Mouse (Mus musculus): ENCODE results near the gene Clca3a2. TPM values are rescaled to one million over a fixed set of nuclear protein-coding genes. Genes with fewer than 3 reads are reported as not detected.
A peak's percentile ranks its signal among the peaks of the same experiment; 100 is the strongest.
"Not testable (repeated sequence)": the region's sequence is repeated elsewhere in the genome, so short reads cannot be mapped to it uniquely, and the experiment has no call there.

Gene Clca3a2
- under 1 TPM; 0.15 to 0.57 TPM for total RNA-seq (2021)

DNA sequence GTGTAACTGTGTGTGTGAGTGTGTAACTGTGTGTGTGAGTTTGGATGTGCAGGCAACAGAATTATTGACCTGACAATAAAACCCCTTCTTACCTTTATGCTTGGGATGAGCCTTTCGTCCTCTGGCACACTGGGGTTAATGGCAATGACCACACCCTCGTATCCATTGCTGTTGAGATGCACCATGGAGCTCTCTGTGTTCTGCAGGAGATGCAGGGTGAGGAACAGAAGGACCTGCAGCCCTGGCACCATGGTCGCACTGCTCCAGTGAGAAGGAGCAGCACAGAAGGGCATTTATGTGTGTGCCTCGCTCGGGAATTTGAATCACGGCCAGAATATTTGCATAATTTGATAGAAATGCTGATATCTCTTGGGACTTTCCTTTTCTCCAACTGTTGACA lies at the start of gene Clca3a2:
Gene Clca3a2 (minus strand): TSS at position 276 of the 400 bp plus-strand sequence.
- not testable (repeated sequence) for DNase-seq (ENCODE audit: low spot score in 2 of 2)
- intact Hi-C loops (cut with DNase I), result loop anchor here (10.0 kb wide), 1 partner anchor 64 kb away; no protein-coding TSS in a partner anchor

DNA sequence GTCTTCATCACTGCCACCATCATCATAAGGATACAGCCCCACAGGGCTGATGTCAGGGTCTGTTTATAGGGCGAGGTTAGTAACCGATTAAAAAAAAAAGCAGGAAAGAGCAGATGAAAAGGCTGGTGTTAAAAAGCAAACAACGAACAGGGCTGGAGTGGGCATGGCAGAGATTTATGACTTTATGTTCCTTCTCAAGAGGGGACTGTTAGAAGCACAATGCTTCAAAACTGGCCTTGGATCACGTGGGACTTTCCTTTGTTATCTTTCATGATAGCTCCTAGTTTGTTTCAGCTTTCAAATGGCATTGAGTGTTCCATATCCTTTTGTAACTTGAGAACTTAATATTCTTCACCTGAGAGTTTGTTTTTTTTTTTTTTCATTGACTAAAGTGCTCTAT lies 30.3 kb upstream of the Clca3a2 start:
- intact Hi-C loops (cut with DNase I), result no loop called here
- DNase-seq (ENCODE audit: low spot score in 2 of 2), result no peak

DNA sequence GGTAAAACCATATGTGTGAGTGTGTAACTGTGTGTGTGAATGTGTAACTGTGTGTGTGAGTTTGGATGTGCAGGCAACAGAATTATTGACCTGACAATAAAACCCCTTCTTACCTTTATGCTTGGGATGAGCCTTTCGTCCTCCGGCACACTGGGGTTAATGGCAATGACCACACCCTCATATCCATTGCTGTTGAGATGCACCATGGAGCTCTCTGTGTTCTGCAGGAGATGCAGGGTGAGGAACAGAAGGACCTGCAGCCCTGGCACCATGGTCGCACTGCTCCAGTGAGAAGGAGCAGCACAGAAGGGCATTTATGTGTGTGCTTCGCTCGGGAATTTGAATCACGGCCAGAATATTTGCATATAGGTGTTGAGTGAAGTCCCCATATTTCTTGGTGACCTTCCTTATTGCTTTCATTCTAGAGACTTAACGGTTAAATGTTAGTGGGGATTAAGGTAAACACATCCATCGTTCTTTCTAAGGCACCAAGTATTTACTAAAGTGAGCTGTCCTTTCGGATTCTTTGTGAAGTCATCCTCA lies 29.8 kb upstream of the Clca3a2 start, which contains the start of gene Clca3b:
Gene Clca3b (minus strand): TSS at position 344 of the 543 bp plus-strand sequence.
- intact Hi-C loops (cut with DNase I); DNase-seq (ENCODE audit: low spot score in 2 of 2): not testable (repeated sequence)

DNA sequence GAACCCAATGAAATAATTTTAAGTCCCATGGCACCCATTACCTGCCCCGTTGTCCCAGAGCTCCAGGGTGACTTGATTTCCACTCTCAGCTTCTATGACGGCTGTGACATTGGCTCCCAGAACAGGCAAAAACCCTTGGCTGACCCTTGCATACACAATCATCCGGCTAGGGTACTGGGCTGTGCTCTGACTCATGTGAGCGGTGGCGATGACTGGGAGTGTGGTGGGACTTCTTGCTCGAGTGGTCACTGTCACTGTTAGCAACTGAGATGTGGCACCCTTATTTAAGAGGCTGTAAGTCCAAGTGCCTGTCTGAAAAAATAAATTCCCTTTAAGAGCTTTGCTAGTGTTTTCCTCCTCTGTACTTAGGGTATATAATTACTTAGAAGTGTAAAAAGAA lies 8.0 kb upstream of the Clca3a2 start:
- no peak for DNase-seq (ENCODE audit: low spot score in 2 of 2)
- intact Hi-C loops (cut with DNase I), result loop anchor here (10.0 kb wide), 2 partner anchors 198 to 298 kb away; no protein-coding TSS in a partner anchor

DNA sequence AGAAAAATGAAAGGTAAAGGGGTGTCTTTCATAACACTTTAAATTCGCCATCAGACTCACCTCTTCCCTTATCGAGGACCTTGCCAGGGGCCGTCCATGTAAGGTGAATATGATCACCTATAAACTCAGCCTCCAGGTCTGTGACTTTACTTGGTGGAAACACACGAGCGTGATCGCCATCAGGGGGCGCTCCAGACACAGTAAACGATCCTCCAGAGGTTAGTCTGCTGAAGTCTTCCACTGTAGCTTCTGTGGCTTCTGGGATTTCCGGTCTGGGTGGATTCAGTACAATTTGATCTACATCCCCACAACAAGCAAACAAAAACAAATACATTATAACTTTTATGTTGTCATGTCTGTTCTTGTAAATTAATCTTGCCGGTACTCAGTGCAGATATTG lies 5.9 kb upstream of the Clca3a2 start:
- peak; percentile 75 to 79 for DNase-seq (ENCODE audit: low spot score in 2 of 2)
- intact Hi-C loops (cut with DNase I), result loop anchor here (10.0 kb wide), 2 partner anchors 200 to 300 kb away; no protein-coding TSS in a partner anchor

DNA sequence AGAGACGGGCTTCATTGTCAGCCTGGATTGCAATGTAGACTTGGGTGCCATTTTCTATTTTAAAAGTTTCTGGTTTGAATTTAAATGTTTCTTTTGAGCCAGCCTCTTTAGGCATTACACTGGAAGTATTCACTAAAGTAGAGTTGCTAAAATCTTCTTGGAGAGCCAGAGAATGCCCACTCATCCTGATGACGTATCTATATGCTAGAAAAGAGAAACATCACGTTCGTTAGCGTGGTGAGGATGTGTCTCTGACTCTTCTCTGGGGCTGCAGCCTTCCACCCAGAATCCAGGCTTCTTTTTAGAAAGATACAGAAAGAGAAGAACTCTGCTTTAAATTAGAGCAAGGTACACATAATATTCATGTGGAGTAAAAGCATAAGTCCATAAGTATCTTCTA lies 4.0 kb upstream of the Clca3a2 start:
- intact Hi-C loops (cut with DNase I), result loop anchor here (10.0 kb wide), 2 partner anchors 201 to 301 kb away; no protein-coding TSS in a partner anchor
- no peak for DNase-seq (ENCODE audit: low spot score in 2 of 2)

DNA sequence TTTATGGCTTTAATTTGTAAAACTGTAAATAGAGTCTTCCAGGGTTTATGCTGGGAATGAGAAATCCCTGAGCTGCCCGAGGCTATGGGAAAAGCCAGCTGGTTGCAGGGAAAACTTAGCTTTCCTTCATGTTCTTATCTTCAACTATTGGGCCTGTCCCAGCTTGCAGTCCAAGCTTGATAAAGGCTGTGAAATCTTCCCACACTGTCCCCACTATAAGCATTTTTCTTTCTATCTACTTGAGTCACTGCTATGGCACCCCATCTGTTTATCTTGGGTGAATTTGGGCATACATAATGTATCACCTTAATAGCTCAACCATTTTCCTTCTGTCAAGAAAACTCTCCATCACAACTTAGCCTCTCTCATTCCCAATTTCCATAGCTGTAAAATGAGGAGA lies 1.3 kb upstream of the Clca3a2 start:
- intact Hi-C loops (cut with DNase I), result loop anchor here (10.0 kb wide), 2 partner anchors 204 to 304 kb away; no protein-coding TSS in a partner anchor
- no peak for DNase-seq (ENCODE audit: low spot score in 2 of 2)

DNA sequence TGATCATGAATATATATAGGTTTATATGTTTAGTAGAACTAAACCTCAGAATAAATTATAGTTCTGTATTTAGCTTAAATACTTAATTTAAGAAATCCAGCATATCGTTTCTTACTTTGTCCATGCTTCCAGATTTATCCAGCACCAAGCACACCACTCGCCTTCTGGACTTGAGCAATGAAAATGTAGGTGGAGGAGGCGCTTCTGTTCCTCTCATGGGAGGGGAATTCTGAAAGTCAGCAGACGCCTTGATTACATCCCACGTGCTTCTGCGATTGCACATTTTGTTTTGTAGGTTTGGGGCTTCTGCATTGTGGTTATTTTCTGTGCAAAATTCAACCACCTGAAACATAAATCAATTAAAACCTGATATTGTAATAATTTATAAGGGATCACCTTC lies 6.0 kb downstream of the Clca3a2 start:
- intact Hi-C loops (cut with DNase I), result loop anchor here (10.0 kb wide), 1 partner anchor 59 kb away; no protein-coding TSS in a partner anchor
- DNase-seq (ENCODE audit: low spot score in 2 of 2), result not testable (repeated sequence)

DNA sequence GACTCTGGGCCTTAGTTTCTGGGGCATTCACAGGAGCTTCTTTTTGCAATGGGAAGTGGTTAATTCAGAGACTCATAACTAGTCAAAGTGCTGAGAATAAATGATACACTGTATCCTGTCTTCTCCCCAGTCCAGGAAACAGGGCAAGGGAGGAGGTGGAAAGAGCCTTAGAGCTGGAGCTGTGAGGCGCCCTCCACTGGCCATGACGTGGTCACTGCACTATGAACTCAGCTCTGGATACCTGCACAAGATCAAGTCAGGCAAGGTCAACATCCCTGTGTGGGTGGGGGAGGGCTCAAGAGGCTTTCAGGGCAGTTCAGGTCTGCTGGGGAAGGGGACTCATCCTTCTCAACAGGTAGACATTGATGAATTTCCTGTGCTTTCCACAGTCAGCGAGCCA lies 7.5 kb downstream of the Clca3a2 start:
- no peak for DNase-seq (ENCODE audit: low spot score in 2 of 2)
- intact Hi-C loops (cut with DNase I), result loop anchor here (10.0 kb wide), 1 partner anchor 57 kb away; no protein-coding TSS in a partner anchor

DNA sequence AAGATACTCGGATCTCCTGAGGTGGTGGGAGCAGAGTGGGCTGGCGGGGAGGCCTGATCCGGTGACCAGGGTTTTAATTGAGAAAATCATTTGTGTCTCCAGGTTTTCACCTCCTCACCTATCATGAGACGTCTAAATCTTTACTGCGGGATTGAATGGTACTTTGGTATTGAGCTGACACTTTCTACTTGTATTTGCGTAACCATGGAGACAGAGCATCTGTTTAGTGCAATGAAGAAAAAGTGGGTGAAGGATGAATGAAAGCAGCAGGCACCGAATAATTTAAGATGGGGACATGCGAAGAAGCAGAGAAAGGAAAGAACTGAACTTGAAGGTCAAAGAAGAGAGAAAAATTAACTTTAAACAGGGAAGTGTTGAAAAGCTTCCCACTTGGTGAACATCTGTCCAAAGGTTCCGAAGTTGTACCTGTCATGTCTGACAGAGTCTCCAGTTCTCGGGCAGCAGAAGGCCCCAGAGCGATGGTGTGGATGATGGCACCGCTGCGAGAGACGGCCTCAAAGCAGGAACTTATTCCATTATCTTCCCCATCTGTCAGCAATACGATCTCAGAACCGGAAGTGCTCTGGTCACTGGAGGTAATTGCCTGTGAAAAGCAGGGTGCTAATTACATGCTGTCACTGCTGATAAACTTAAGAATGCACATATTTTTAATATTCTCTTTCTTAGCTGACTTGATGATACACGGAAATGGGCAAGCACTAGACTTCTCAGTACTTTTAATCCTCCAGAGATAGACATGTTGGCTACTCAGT lies 11.0 kb downstream of the Clca3a2 start:
- intact Hi-C loops (cut with DNase I); DNase-seq (ENCODE audit: low spot score in 2 of 2): not testable (repeated sequence)

DNA sequence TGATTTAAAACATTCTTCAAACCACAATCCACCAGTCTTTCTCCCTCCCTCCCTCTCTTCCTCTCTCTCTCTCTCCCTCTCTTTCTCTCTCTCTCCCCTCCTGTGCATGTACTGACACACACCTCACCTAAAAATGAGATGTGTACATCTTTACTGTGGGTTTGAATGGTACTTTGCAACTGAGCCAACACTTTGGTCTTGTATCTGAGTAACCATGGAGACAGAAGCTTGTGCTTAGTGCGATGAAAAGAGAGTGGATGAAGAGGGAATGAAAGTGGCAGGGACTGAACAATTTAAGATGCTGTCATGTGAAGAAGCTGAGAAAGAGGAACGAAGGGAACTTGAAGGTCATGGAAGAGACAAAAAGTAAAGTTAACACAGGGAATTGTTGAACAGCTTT lies 12.7 kb downstream of the Clca3a2 start:
- intact Hi-C loops (cut with DNase I); DNase-seq (ENCODE audit: low spot score in 2 of 2): not testable (repeated sequence)

DNA sequence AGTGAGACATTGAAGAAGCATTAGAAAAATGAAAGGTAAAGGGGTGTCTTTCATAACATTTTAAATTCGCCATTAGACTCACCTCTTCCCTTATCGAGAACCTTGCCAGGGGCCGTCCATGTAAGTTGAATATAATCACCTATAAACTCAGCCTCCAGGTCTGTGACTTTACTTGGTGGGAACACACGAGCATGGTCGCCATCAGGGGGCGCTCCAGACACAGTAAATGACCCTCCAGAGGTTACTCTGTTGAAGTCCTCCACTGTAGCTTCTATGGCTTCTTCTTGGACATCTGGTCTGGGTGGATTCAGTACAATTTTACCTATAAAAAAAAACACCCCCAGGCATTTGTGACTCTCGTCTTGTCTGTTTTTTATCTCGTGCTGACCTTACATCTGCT lies 17.4 kb downstream of the Clca3a2 start:
- DNase-seq (ENCODE audit: low spot score in 2 of 2), result no peak

DNA sequence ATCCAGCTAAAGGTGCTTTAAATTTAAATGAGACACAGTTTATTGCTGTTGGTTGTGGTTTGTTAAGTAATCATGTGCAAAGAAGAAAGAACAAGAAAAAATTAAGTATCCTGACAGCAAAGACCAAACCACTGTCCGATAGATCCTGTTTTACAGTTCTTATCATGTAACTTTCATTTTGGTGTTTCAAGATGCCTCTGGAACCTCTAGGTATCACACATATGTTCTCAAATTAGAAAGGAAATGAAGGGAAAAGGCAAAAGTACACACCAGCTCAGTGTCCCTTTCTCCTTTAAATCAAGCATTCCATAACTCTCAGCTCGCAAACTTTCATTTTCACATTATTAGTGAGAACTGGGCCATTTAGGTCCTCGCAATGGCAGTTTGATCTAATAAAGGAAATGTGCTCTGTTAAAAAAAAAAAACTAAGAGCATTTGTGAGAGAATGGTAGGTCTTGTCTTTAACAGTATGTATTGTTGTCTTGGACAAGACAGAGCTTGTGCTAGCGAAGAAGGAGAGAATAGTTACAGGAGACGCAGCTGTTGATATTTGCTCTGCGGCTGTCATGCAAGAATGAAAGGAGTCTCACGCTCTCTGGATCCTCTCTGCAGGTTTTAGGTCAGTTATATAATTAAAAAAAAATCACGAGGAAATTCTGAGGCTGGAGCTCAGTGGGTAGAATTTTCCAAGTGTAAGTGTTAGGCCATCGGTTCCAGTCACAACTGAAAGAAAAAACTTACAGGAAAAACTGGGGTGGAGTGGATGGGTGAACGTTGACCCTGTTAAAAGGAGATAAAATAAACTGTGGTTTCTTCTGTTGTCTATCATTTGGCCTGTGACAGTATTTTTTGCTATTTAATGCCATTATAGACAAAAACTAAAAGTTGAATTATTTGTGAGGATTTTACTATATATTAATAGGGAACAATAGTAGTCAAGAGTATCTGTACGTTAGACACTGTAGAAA lies 33.8 kb downstream of the Clca3a2 start:
- DNase-seq (ENCODE audit: low spot score in 2 of 2), result no peak
- intact Hi-C loops (cut with DNase I), result no loop called here

More for the DNA sequence above, 17.4 kb downstream of the Clca3a2 start:
- intact Hi-C loops (cut with DNase I), result no loop called here

DNA sequence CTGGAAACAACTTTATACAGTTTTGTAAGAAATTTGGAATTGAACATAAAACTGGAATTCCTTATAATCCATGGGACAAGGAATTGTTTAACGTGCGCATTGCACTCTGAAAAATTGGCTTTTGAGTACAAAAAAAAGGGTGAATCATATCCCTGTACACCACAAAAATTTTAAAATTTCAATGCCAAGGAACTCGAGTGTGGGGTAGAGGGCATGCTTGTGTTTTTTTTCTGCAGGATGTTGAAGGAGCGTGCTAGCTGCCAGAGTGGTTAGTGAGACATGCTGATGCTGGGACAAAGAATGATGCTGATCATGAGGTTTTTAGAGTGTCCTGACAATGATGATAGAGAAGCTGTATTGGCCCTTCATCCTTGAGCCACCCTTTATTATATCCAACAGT lies 54.1 kb downstream of the Clca3a2 start:
- no peak for DNase-seq (ENCODE audit: low spot score in 2 of 2)
- intact Hi-C loops (cut with DNase I), result no loop called here

DNA sequence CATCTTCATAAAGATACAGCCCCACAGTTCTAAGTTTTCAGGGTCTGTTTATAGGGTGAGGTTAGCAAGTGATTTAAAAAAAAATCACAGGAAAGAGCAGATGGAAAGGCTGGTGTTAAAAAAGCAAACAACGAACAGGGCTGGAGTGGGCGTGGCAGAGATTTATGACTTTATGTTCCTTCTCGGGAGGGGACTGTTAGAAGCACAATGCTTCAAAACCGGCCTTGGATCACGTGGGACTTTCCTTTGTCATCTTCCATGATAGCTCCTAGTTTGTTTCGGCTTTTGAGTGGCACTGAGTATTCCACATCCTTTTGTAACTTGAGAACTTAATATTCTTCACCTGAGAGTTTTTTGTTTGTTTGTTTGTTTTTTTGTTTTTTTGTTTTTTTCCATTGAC lies 57.8 kb downstream of the Clca3a2 start:
- intact Hi-C loops (cut with DNase I), result no loop called here
- no peak for DNase-seq (ENCODE audit: low spot score in 2 of 2)

DNA sequence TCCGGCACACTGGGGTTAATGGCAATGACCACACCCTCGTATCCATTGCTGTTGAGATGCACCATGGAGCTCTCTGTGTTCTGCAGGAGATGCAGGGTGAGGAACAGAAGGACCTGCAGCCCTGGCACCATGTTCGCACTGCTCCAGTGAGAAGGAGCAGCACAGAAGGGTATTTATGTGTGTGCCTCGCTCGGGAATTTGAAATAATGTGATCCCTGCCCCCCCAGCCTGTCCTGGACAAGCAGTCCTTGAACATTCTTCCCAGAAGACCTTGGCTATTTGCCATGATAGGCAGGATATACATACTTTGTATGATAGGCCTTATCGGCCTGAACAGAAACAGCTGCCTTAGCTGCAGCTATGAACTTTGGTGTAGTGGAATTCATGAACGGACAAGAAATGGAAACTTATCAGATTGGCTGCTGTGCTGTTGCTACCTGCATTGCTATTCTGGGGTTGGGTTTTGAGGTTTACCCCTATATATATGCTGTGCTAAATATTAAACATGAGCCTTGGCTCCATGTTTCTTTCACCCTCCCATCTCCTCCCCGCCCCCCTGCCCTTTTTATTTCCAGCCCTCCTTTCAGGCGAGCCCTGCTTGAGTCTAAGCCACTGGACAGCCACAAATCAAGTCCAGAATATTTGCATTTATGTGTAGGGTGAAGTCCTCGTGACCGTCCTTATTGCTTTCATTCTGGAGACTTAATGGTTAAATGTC lies 58.5 kb downstream of the Clca3a2 start, which contains the start of gene Clca3a1:
Gene Clca3a1 (minus strand): TSS at position 386 of the 718 bp plus-strand sequence.
- intact Hi-C loops (cut with DNase I), result no loop called here
- DNase-seq (ENCODE audit: low spot score in 2 of 2), result no peak

DNA sequence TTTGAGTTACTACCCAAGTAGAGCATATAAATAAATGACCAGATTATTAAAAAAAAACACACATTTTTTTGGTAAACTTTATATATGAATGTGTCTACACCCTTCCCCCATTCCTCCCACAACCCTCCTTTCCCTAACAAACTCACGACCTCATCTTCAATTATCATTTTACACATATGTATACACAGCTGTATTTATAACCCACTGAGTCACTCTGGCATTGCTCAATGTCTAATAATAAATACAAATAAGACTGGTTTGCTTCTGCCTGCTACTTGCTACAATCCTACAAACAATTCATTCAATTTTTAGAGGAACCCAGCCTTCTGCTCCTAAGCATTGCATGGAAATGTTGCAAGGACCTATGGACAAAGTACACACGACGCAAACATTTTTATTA lies 59.6 kb downstream of the Clca3a2 start:
- intact Hi-C loops (cut with DNase I), result loop anchor here (10.0 kb wide), 1 partner anchor 55 kb away; the partner anchor contains the start of gene Clca3a2
- DNase-seq (ENCODE audit: low spot score in 2 of 2), result no peak

DNA sequence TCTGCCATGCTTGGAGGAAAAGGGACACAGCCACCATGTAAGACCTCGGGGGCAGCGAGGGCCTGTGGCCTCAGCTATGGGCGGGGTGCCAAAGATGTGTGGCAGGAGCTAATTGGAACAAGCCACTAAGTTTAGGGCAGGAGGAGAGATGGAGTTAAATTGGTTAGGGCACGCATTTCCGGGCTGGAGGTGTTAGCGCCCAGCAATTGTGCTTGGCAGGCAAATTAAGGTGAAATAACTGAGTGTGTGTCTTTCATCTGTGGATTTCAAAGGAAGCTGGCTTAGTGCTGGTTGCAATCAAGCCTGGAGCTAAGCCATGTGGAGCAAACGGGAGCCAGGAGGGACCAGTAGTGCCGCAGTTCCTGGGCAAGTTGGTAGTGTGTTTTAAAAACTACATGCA lies 63.2 kb downstream of the Clca3a2 start:
- DNase-seq (ENCODE audit: low spot score in 2 of 2), result not testable (repeated sequence)
- intact Hi-C loops (cut with DNase I), result loop anchor here (10.0 kb wide), 1 partner anchor 59 kb away; the partner anchor contains the start of gene Clca3a2

DNA sequence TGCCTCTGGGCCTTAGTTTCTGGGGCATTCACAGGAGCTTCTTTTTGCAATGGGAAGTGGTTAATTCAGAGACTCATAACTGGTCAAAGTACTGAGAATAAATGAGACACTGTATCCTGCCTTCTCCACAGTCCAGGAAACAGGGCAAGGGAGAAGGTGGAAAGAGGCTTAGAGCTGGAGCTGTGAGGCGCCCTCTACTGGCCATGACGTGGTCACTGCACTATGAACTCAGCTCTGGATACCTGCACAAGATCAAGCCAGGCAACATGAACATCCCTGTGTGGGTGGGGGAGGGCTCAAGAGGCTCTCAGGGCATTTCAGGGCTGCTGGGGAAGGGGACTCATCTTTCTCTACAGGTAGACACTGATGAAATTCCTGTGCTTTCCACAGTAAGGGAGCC lies 66.2 kb downstream of the Clca3a2 start:
- intact Hi-C loops (cut with DNase I), result loop anchor here (10.0 kb wide), 1 partner anchor 62 kb away; the partner anchor contains the start of gene Clca3a2
- DNase-seq (ENCODE audit: low spot score in 2 of 2), result no peak
